Mouse (Mus musculus): ENCODE data around the gene Ptgr2. TPM values are rescaled to one million over a fixed set of nuclear protein-coding genes. Genes with fewer than 3 reads are reported as not detected.
"Not testable (repeated sequence)": the region's sequence is repeated elsewhere in the genome, so short reads cannot be mapped to it uniquely, and the experiment has no call there.

Gene Ptgr2
- polyA plus RNA-seq, 1 experiment from 2014 or later: 18.2 TPM

- Histone ChIP-seq H3K4me1 (peaks cover 24% of the 10 kb centered on the region), H3K36me3 (replicated peaks) (no peaks in the 10 kb centered on the region; the same call in 1 of the 2 replicates), H3K27ac (peak within 1 kb of the TSS; percentile 98), H3K27me3 (ENCODE audit: poor library complexity, severe bottlenecking) (no peaks in the 10 kb centered on the region), H3K9me3 (no peaks in the 10 kb centered on the region), H3K4me3 (peak within 1 kb of the TSS; percentile 98)
- peak; percentile 90 for DNase-seq (ENCODE audit: extremely low spot score, low spot score)
- WGBS: 0% methylated on average over 77 of the region's 77 CpGs
Observed at GRCm38 (mm10) chr12:84316721-84317621, 31.9 kb downstream of the Ptgr2 start, which contains the start of gene Zfp410. Zfp410 (plus strand) TSS chr12:84316852.

- Histone ChIP-seq H3K4me3 (no peak overlapping the region), H3K9me3 (no peaks in the 10 kb centered on the region), H3K27me3 (ENCODE audit: poor library complexity, severe bottlenecking) (no peaks in the 10 kb centered on the region), H3K36me3 (replicated peaks) (peaks cover 87% of the 10 kb centered on the region), H3K27ac (no peak overlapping the region), H3K4me1 (no peaks in the 10 kb centered on the region)
- DNase-seq (ENCODE audit: extremely low spot score, low spot score): no peak
- WGBS: 79% methylated on average over 4 of the region's 4 CpGs
Observed at GRCm38 (mm10) chr12:84327111-84327512, 42.1 kb downstream of the Ptgr2 start.

GRCm38 (mm10) chr12:84336963-84337625, 52.1 kb downstream of the Ptgr2 start:
- Histone ChIP-seq H3K27ac (no peak overlapping the region), H3K27me3 (ENCODE audit: poor library complexity, severe bottlenecking) (no peaks in the 10 kb centered on the region), H3K4me3 (no peak overlapping the region), H3K36me3 (replicated peaks) (peaks cover 100% of the 10 kb centered on the region), H3K4me1 (no peaks in the 10 kb centered on the region), H3K9me3 (no peaks in the 10 kb centered on the region)
- no peak for DNase-seq (ENCODE audit: extremely low spot score, low spot score)
- 92% methylated on average over 11 of the region's 11 CpGs for WGBS

- Histone ChIP-seq H3K4me3 (no peak overlapping the region), H3K4me1 (peaks cover 18% of the 10 kb centered on the region), H3K27ac (no peak overlapping the region), H3K9me3 (no peaks in the 10 kb centered on the region), H3K27me3 (ENCODE audit: poor library complexity, severe bottlenecking) (no peaks in the 10 kb centered on the region), H3K36me3 (replicated peaks) (peaks cover 63% of the 10 kb centered on the region)
- 46% methylated on average over 2 of the region's 2 CpGs for WGBS
- no peak for DNase-seq (ENCODE audit: extremely low spot score, low spot score)
Observed at GRCm38 (mm10) chr12:84347192-84347591, 62.2 kb downstream of the Ptgr2 start.

GRCm38 (mm10) chr12:84358699-84359098, 73.7 kb downstream of the Ptgr2 start:
- Histone ChIP-seq H3K36me3 (replicated peaks) (peaks cover 22% of the 10 kb centered on the region), H3K4me1 (peaks cover 22% of the 10 kb centered on the region)
- not testable (repeated sequence) for H3K27ac ChIP-seq; H3K9me3 ChIP-seq; DNase-seq (ENCODE audit: extremely low spot score, low spot score); H3K4me3 ChIP-seq; H3K27me3 ChIP-seq (ENCODE audit: poor library complexity, severe bottlenecking)
- 87% methylated on average over 2 of the region's 2 CpGs for WGBS

- Histone ChIP-seq H3K36me3 (replicated peaks) (peaks cover 5% of the 10 kb centered on the region), H3K27ac (peak within 1 kb of the TSS; percentile 90), H3K27me3 (ENCODE audit: poor library complexity, severe bottlenecking) (no peaks in the 10 kb centered on the region), H3K4me3 (peak within 1 kb of the TSS; percentile 91), H3K9me3 (no peaks in the 10 kb centered on the region), H3K4me1 (peaks cover 29% of the 10 kb centered on the region)
- DNase-seq (ENCODE audit: extremely low spot score, low spot score): peak; percentile 95
- under 1% methylated on average over 51 of the region's 51 CpGs for WGBS
Observed at GRCm38 (mm10) chr12:84361555-84362489, 76.8 kb downstream of the Ptgr2 start, which contains the start of the genes Coq6 and Fam161b. Coq6 (plus strand) TSS chr12:84361657. Fam161b (minus strand) TSS chr12:84361833.

- H3K4me1 ChIP-seq: peaks cover 29% of the 10 kb centered on the region
- no peaks in the 10 kb centered on the region for H3K9me3 ChIP-seq
- DNase-seq (ENCODE audit: extremely low spot score, low spot score): no peak
- peak overlapping the region; percentile 91 for H3K4me3 ChIP-seq
- 65% methylated on average over 2 of the region's 2 CpGs for WGBS
- H3K27ac ChIP-seq: no peak overlapping the region
- H3K27me3 ChIP-seq (ENCODE audit: poor library complexity, severe bottlenecking): no peaks in the 10 kb centered on the region
- peaks cover 12% of the 10 kb centered on the region for H3K36me3 ChIP-seq (replicated peaks)
Observed at GRCm38 (mm10) chr12:84362872-84363271, 77.8 kb downstream of the Ptgr2 start.

GRCm38 (mm10) chr12:84364291-84364690, 79.3 kb downstream of the Ptgr2 start:
- 85% methylated on average over 9 of the region's 9 CpGs for WGBS
- H3K4me3 ChIP-seq: no peak overlapping the region
- no peak for DNase-seq (ENCODE audit: extremely low spot score, low spot score)
- no peak overlapping the region for H3K27ac ChIP-seq
- peaks cover 26% of the 10 kb centered on the region for H3K36me3 ChIP-seq (replicated peaks)
- H3K9me3 ChIP-seq: no peaks in the 10 kb centered on the region
- peaks cover 29% of the 10 kb centered on the region for H3K4me1 ChIP-seq
- H3K27me3 ChIP-seq (ENCODE audit: poor library complexity, severe bottlenecking): no peaks in the 10 kb centered on the region

- 95% methylated on average over 6 of the region's 6 CpGs for WGBS
Observed at GRCm38 (mm10) chr12:84365137-84365536, 80.1 kb downstream of the Ptgr2 start.

More at GRCm38 (mm10) chr12:84365137-84365536, 80.1 kb downstream of the Ptgr2 start:
- Histone ChIP-seq H3K27me3 (ENCODE audit: poor library complexity, severe bottlenecking) (no peaks in the 10 kb centered on the region), H3K36me3 (replicated peaks) (peaks cover 34% of the 10 kb centered on the region), H3K27ac (no peak overlapping the region), H3K4me1 (peaks cover 29% of the 10 kb centered on the region), H3K9me3 (no peaks in the 10 kb centered on the region), H3K4me3 (no peak overlapping the region)
- DNase-seq (ENCODE audit: extremely low spot score, low spot score): no peak

Other genes starting within 250 kb of the Ptgr2 start
- gene Acot4, start 246.9 kb upstream of the Ptgr2 start, polyA plus RNA-seq (2016; fragmentation: Nextera tagmentation; extraction: Ambion mirVana): 0.14 and 0.15 TPM in 2 replicates
- not detected in 2 replicates for gene Gm49366, start 246.3 kb upstream of the Ptgr2 start, polyA plus RNA-seq (2016; fragmentation: Nextera tagmentation; extraction: Ambion mirVana)
- 0.11 and 0.32 TPM in 2 replicates for gene Acot3, start 233.1 kb upstream of the Ptgr2 start, polyA plus RNA-seq (2016; fragmentation: Nextera tagmentation; extraction: Ambion mirVana)
- not detected in 2 replicates for gene Acot5, start 215.9 kb upstream of the Ptgr2 start, polyA plus RNA-seq (2016; fragmentation: Nextera tagmentation; extraction: Ambion mirVana)
- 0.69 and 0.98 TPM in 2 replicates for gene Acot6, start 184.6 kb upstream of the Ptgr2 start, polyA plus RNA-seq (2016; fragmentation: Nextera tagmentation; extraction: Ambion mirVana)
- gene Dnal1, start 170.9 kb upstream of the Ptgr2 start, polyA plus RNA-seq (2016; fragmentation: Nextera tagmentation; extraction: Ambion mirVana): 4.2 and 4.8 TPM in 2 replicates
- gene Pnma1, start 136.7 kb upstream of the Ptgr2 start, polyA plus RNA-seq (2016; fragmentation: Nextera tagmentation; extraction: Ambion mirVana): 1.3 and 1.8 TPM in 2 replicates
- 7.0 and 8.7 TPM in 2 replicates for gene Elmsan1, start 66.4 kb upstream of the Ptgr2 start, polyA plus RNA-seq (2016; fragmentation: Nextera tagmentation; extraction: Ambion mirVana)
- gene Zfp410, start 31.6 kb downstream of the Ptgr2 start, polyA plus RNA-seq (2016; fragmentation: Nextera tagmentation; extraction: Ambion mirVana): 119 and 120 TPM in 2 replicates
- 46.8 and 49.2 TPM in 2 replicates for gene Coq6, start 76.4 kb downstream of the Ptgr2 start, polyA plus RNA-seq (2016; fragmentation: Nextera tagmentation; extraction: Ambion mirVana)
- 4.7 and 5.6 TPM in 2 replicates for gene Fam161b, start 76.6 kb downstream of the Ptgr2 start, polyA plus RNA-seq (2016; fragmentation: Nextera tagmentation; extraction: Ambion mirVana)
- gene Entpd5, start 123.8 kb downstream of the Ptgr2 start, polyA plus RNA-seq (2016; fragmentation: Nextera tagmentation; extraction: Ambion mirVana): 9.9 and 10.3 TPM in 2 replicates
- gene Bbof1, start 123.8 kb downstream of the Ptgr2 start, polyA plus RNA-seq (2016; fragmentation: Nextera tagmentation; extraction: Ambion mirVana): 0.92 and 0.98 TPM in 2 replicates
- gene Rnf113a2, start 132.0 kb downstream of the Ptgr2 start, polyA plus RNA-seq (2016; fragmentation: Nextera tagmentation; extraction: Ambion mirVana): 23.9 and 25.6 TPM in 2 replicates
- 15.0 and 16.2 TPM in 2 replicates for gene Aldh6a1, start 165.8 kb downstream of the Ptgr2 start, polyA plus RNA-seq (2016; fragmentation: Nextera tagmentation; extraction: Ambion mirVana)
- gene Lin52, start 166.2 kb downstream of the Ptgr2 start, polyA plus RNA-seq (2016; fragmentation: Nextera tagmentation; extraction: Ambion mirVana): 31.1 and 33.5 TPM in 2 replicates

Measured in forebrain, embryonic 10.5 days (tissue).